Mouse (Mus musculus) spleen, adult 2 months (tissue): ENCODE measurements around the gene Srrd.

Source experiments
- CTCF ChIP-seq: fragments of 200-500 bp; IDR thresholded peaks from 2 replicates; pipeline ENCODE4 v1.5.1; 2011; ENCODE audit warnings: mild to moderate bottlenecking, inconsistent platforms; ENCODE audit not compliant: insufficient read depth, insufficient read length, insufficient replicate concordance; ENCODE audit errors: extremely low read depth
- POLR2A ChIP-seq: fragments of 200-500 bp; IDR thresholded peaks from 2 replicates; pipeline ENCODE4 v1.6.1; 2011; ENCODE audit warnings: low read depth, low read length, inconsistent platforms

- TF ChIP-seq CTCF (no peak), POLR2A (no peak)
Observed at GRCm38 (mm10) chr5:112356322-112356721, 13.5 kb upstream of the Srrd start.
